35 mouse cellular contexts compared by ENCODE assay signal in the genomic region with DNA sequence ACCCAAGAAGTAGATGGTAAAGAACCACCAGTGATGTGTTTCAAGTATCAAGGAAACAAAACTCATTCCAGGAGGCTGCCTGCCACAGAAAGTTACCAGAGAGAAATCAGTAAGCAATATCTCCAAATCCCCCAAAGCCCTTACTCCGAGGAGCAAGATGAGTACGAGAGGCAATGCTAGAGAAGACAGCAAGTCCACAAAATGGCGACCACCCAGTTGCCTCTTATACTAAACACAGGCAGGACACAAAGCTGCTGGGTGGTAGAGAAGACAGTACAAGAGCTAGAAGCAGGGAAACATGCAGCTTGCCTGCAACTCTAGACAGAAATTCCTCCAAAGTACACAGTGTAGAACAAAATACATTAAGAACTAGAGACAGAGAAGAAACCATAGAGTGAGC.
"Had no signal": no experiment of that assay in that cellular context is flagged by ENCODE, and none has a peak within 500 bp of the region (broad histone marks: within the 10 kb centered on the region; RNA-seq: fewer than 3 reads in every experiment).

No protein-coding gene starts in this region.

- DNase-seq: heart, postnatal 10 days; heart, postnatal 14 days; heart, postnatal 36 days; heart, postnatal 4 days; kidney, adult 11 months; kidney, adult 18-20 months; kidney, adult 2 months; kidney, adult 8-10 months; kidney, adult 9 months; kidney, postnatal 10 days; kidney, postnatal 14 days; kidney, postnatal 25 days; kidney, postnatal 36 days; kidney, postnatal 4 days; layer of hippocampus, adult 9-11 months; layer of hippocampus, postnatal 36 days had no signal

- H3K27ac ChIP-seq: heart, embryonic 10.5 days; heart, embryonic 13.5 days; heart, embryonic 15.5 days; hindbrain, embryonic 10.5 days; hindbrain, embryonic 12.5 days; hindbrain, embryonic 13.5 days; hindbrain, embryonic 14.5 days; hindbrain, embryonic 15.5 days; hindbrain, postnatal 0 days; intestine, embryonic 15.5 days; kidney, embryonic 15.5 days; kidney, postnatal 0 days; layer of hippocampus, adult 2 months had no signal

- H3K36me3 ChIP-seq: heart, embryonic 10.5 days; heart, embryonic 12.5 days; heart, embryonic 13.5 days; heart, embryonic 15.5 days; hindbrain, embryonic 10.5 days; hindbrain, embryonic 12.5 days; hindbrain, embryonic 13.5 days; hindbrain, embryonic 15.5 days; intestine, embryonic 15.5 days; kidney, embryonic 15.5 days had no signal

- H3K4me2 ChIP-seq: heart, embryonic 11.5 days; heart, embryonic 12.5 days; heart, embryonic 13.5 days; heart, embryonic 15.5 days; hindbrain, embryonic 12.5 days; hindbrain, embryonic 13.5 days; hindbrain, embryonic 14.5 days; hindbrain, embryonic 15.5 days; intestine, embryonic 15.5 days; kidney, embryonic 15.5 days had no signal

- H3K4me3 ChIP-seq: heart, embryonic 10.5 days; heart, embryonic 12.5 days; heart, embryonic 13.5 days; heart, embryonic 15.5 days; hindbrain, embryonic 10.5 days; hindbrain, embryonic 12.5 days; hindbrain, embryonic 13.5 days; hindbrain, embryonic 15.5 days; intestine, embryonic 15.5 days; kidney, embryonic 15.5 days; layer of hippocampus, adult 2 months had no signal

- H3K27me3 ChIP-seq: heart, embryonic 12.5 days; heart, embryonic 13.5 days; heart, embryonic 15.5 days; hindbrain, embryonic 12.5 days; hindbrain, embryonic 13.5 days; hindbrain, embryonic 15.5 days; intestine, embryonic 15.5 days; kidney, embryonic 15.5 days had no signal

- H3K9ac ChIP-seq: heart, embryonic 12.5 days; heart, embryonic 13.5 days; heart, embryonic 15.5 days; hindbrain, embryonic 12.5 days; hindbrain, embryonic 13.5 days; hindbrain, embryonic 14.5 days; hindbrain, embryonic 15.5 days; intestine, embryonic 15.5 days; kidney, embryonic 15.5 days had no signal

- H3K9me3 ChIP-seq: heart, embryonic 10.5 days; heart, embryonic 12.5 days; heart, embryonic 13.5 days; heart, embryonic 15.5 days; hindbrain, embryonic 10.5 days; hindbrain, embryonic 12.5 days; hindbrain, embryonic 13.5 days; hindbrain, embryonic 15.5 days; intestine, embryonic 15.5 days; kidney, embryonic 15.5 days had no signal

- ATAC-seq: hindbrain, embryonic 16.5 days; hindbrain, postnatal 0 days; inflammation-experienced regulatory T-cells, adult 6 months; intestine, embryonic 15.5 days; intestine, embryonic 16.5 days; intestine, postnatal 0 days had no signal

- H3K4me1 ChIP-seq: heart, embryonic 10.5 days; heart, embryonic 12.5 days; heart, embryonic 13.5 days; heart, embryonic 15.5 days; hindbrain, embryonic 10.5 days; hindbrain, embryonic 12.5 days; hindbrain, embryonic 13.5 days; hindbrain, embryonic 15.5 days; intestine, embryonic 15.5 days; kidney, embryonic 15.5 days had no signal
